Mouse (Mus musculus) lung, embryonic 16.5 days (tissue): ENCODE measurements at regions not wholly inside any gene's neighbourhood (a gene's known extent, or its start where the extent isn't known, plus 50 kb on each side); places are given as distances from the start of the nearest gene placed in this dataset.

Source experiments
- ATAC-seq: fragments of 200-750 bp; cut with Nextera tagmentation; 2 replicates; pipeline ENCODE4 v1.8.0; 2017; ENCODE audit warnings: low read depth, mild to moderate bottlenecking, moderate library complexity
- H3K27ac ChIP-seq: fragments of 300-500 bp; sonication (generic); 2 replicates; pipeline ENCODE4 v1.5.1; 2014; ENCODE audit warnings: mild to moderate bottlenecking, control low read depth, low read length
- H3K27me3 ChIP-seq: fragments of 300-500 bp; sonication (generic); 2 replicates; pipeline ENCODE4 v1.6.1; 2014; ENCODE audit warnings: low read depth, low read length, mixed read lengths; ENCODE audit not compliant: control insufficient read depth, insufficient read depth
- H3K36me3 ChIP-seq: fragments of 300-500 bp; sonication (generic); 2 replicates; pipeline ENCODE4 v1.6.1; 2014; ENCODE audit warnings: low read length; ENCODE audit not compliant: control insufficient read depth, insufficient read depth
- H3K4me1 ChIP-seq: fragments of 300-500 bp; sonication (generic); replicated peaks from 2 replicates; pipeline ENCODE4 v1.6.1; 2014; ENCODE audit warnings: low read length, mixed read lengths; ENCODE audit not compliant: control insufficient read depth, insufficient read depth
- H3K4me2 ChIP-seq: fragments of 300-500 bp; sonication (generic); 2 replicates; pipeline ENCODE4 v1.6.1; 2014; ENCODE audit warnings: low read depth, low read length, control low read depth
- H3K4me3 ChIP-seq: fragments of 300-500 bp; sonication (generic); 2 replicates; pipeline ENCODE4 v1.5.1; 2014; ENCODE audit warnings: mild to moderate bottlenecking, low read length, control low read depth
- H3K9ac ChIP-seq: fragments of 300-500 bp; sonication (generic); 2 replicates; pipeline ENCODE4 v1.6.1; 2014; ENCODE audit warnings: low read length, control low read depth
- H3K9me3 ChIP-seq: fragments of 300-500 bp; sonication (generic); 2 replicates; pipeline ENCODE4 v1.6.1; 2016; ENCODE audit warnings: low read length; ENCODE audit not compliant: control insufficient read depth
- WGBS: fragments of 180-500 bp; shearing (Covaris S2); extraction: QIAGEN DNeasy Blood & Tissue Kit; methylation state at CpG from one replicate; pipeline ENCODE4 v1.1.7; 2014; 5-methylcytosine and 5-hydroxymethylcytosine counted together

DNA sequence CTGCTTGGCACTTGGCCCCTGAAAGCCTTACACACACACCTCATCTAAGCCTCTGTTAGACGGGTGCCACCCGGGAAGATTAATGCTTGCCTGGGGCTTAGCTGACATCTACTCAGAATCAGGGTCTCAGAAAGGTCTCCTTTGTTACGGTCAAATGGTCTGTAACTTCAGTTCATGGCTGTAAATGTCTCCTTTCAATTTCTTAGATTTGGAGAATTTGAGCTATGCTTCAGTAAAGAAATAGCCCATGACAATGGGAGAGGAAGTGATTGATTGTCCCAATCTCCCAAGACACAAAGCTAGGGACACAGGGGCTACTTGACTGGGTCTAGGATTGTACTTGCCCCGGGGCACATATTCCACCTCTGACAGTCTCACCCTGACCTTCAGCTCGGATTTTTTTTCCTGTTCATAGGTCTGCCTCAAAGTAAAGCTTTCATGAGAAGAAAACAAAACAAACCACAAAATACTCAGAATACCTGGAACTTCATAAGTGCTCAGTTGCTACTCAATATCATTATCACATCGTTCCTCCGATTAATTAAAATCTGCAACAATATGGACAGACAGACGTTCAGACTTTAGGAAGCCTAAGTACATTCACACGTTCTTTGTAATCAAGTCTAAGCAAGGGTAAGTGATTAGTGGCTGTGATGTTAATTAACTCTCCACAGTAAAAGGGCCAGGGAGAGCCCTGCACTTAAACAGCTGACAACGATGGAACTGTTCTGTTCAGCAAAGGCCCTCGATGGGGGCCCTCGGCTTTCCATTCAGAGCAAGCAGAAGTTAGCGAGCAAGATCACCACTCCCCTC is 132.9 kb upstream of the Slco3a1 start:
- WGBS: 64% methylated on average over 13 of the region's 13 CpGs
- Histone ChIP-seq H3K9ac (no peak overlapping the region), H3K27ac (no peak overlapping the region), H3K36me3 (no peaks in the 10 kb centered on the region), H3K9me3 (no peaks in the 10 kb centered on the region), H3K4me3 (no peak overlapping the region), H3K4me2 (no peak overlapping the region), H3K27me3 (no peaks in the 10 kb centered on the region), H3K4me1 (no peaks in the 10 kb centered on the region)
- no peak for ATAC-seq

DNA sequence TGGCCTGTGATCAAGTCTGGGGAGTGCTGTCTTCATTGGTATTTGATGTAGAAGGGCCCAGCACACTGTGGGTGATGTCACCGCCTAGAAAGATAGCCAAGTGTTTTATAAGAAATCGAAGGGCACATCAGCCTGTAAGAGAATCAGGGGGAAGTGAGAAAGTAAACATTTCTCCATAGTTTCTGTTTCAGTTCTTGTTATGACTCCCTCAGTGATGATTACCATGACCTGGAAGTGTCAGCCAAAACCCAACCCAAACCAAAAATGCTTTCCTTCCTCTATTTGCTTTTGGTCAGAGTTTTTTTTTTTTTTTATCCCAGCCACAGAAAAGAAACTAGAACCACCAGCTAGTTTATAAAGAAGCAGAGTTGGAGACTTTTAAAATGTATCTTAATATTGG is 129.4 kb upstream of the Slco3a1 start:
- Histone ChIP-seq H3K27me3 (no peaks in the 10 kb centered on the region), H3K9ac (no peak overlapping the region), H3K4me3 (no peak overlapping the region), H3K9me3 (no peaks in the 10 kb centered on the region), H3K27ac (no peak overlapping the region), H3K36me3 (no peaks in the 10 kb centered on the region), H3K4me1 (no peaks in the 10 kb centered on the region), H3K4me2 (no peak overlapping the region)
- 45% methylated on average over 2 of the region's 2 CpGs for WGBS
- ATAC-seq: no peak

DNA sequence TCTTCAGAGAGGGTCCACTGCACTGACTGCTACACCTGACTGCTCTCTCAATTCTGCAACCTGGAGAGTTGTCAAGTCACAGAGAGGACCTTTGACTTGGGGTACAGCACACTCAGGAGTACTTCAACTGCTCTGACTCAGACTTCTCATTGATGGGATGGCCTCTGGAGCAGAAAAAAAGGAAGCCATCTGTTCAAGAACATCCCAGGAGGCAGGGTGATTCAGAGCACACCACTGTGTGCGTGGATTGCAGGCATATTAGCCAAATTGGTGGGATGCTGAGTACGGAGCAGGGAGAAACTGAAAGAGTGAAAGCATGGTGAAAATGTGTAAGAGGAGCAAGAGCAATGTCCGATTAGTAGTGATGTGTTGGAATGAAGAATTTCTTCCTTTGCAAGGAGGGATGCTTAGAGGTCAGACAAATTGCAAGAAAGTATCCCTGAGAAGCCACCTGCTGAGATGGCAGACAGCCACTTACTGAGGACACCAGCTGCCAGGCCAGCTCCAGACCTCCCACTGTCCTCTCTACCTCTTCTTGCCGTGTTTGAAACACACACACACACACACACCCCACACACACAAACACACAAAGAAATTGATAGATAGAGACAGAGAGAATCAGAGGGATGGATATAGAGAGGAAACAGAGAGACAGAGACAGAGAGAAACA is 119.2 kb upstream of the Slco3a1 start:
- Histone ChIP-seq H3K27me3 (no peaks in the 10 kb centered on the region), H3K4me1 (no peaks in the 10 kb centered on the region), H3K9me3 (no peaks in the 10 kb centered on the region), H3K9ac (no peak overlapping the region), H3K4me3 (no peak overlapping the region), H3K27ac (no peak overlapping the region), H3K36me3 (no peaks in the 10 kb centered on the region), H3K4me2 (no peak overlapping the region)
- 65% methylated on average over 4 of the region's 4 CpGs for WGBS
- no peak for ATAC-seq

DNA sequence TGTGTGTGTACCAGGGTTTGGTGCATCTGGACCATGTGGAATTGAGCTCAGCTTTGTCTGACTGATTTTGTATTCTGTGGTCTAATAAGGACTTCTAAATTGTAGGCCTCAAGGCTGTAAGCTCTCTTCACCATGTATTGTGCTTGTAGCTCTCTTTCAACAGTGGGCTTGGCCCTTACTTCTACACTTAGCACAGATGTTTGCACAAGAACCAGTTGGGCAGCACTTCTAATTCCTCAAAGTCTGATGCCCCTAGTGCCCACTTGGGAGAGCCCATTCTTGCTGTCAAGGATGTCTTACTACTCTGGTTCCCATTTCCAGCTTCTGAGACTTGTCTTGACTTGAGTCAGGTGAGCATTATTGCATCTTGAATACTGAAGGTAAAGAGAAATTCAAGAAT is 114.5 kb upstream of the Slco3a1 start:
- peak; percentile 71 for ATAC-seq
- Histone ChIP-seq H3K4me3 (no peak overlapping the region), H3K27me3 (no peaks in the 10 kb centered on the region), H3K9me3 (no peaks in the 10 kb centered on the region), H3K36me3 (no peaks in the 10 kb centered on the region), H3K27ac (no peak overlapping the region), H3K9ac (no peak overlapping the region), H3K4me1 (no peaks in the 10 kb centered on the region), H3K4me2 (no peak overlapping the region)

DNA sequence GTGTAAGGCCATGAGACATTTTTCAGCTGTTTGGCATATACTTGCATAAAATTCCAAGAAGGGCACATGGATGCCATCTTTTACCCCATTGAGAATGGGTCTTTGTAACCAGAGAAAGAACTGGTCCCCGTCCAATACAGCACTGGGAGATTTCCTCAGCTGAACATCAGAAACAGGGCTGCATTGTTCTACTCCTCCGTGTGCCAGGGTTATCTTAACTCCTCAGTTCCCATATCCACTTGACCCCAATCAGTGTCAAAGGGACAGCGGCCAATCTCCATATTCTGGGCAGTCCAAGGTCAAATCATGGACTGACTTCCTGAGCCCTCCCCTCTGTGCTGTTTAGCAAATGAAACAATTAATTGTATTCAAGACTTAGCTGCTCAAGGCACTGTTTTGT is 112.5 kb upstream of the Slco3a1 start:
- no peak overlapping the region for H3K4me3 ChIP-seq
- H3K4me2 ChIP-seq: no peak overlapping the region
- no peaks in the 10 kb centered on the region for H3K4me1 ChIP-seq
- H3K9ac ChIP-seq: no peak overlapping the region
- H3K36me3 ChIP-seq: no peaks in the 10 kb centered on the region
- ATAC-seq: no peak
- no peak overlapping the region for H3K27ac ChIP-seq
- WGBS: 40% methylated on average over 3 of the region's 3 CpGs
- H3K9me3 ChIP-seq: no peaks in the 10 kb centered on the region
- no peaks in the 10 kb centered on the region for H3K27me3 ChIP-seq

DNA sequence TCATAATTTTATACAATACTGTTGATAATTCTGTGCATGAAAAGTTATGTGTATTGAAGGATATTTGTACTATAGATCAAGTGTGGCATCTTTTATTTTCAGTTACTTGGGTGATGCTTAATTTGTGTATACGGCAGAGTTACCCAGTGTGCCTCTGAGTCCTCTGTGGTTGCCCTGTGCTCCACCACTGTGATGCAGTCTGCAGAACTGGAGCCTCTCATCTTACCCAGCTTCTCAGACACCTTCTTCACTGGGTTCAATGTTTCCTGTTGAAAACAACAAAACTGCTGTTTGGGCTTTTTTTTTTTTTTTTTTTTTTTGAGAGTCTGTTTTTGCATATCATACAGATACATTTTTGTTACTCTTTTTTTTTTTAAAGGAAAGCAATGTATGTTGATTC is 109.2 kb upstream of the Slco3a1 start:
- H3K4me2 ChIP-seq: no peak overlapping the region
- H3K36me3 ChIP-seq: no peaks in the 10 kb centered on the region
- no peak overlapping the region for H3K4me3 ChIP-seq
- no peaks in the 10 kb centered on the region for H3K27me3 ChIP-seq
- H3K4me1 ChIP-seq: no peaks in the 10 kb centered on the region
- ATAC-seq: no peak
- H3K9ac ChIP-seq: no peak overlapping the region
- no peaks in the 10 kb centered on the region for H3K9me3 ChIP-seq
- H3K27ac ChIP-seq: no peak overlapping the region
- 90% methylated on average over 1 of the region's 1 CpGs for WGBS

DNA sequence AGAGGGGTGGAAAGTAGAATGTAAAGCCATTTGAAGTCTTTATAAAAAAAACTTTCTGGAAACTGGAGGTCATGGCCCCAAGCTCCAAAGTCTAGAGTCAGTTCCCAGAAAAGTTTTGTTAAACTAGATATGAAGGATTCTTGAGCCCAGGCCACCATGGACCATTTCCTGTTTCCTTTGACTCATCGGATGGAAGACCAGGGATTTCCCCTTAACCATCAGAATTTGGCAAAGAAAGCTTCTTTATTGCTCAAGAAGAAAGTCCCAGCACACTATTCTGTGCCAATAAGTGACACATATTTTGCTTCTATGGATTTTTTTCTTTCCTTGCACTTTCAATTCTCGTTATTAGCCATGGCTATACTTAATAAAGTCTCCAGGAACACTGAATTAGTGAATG is 92.7 kb upstream of the Slco3a1 start:
- Histone ChIP-seq H3K9ac (no peak overlapping the region), H3K36me3 (no peaks in the 10 kb centered on the region), H3K27ac (no peak overlapping the region), H3K27me3 (no peaks in the 10 kb centered on the region), H3K4me1 (no peaks in the 10 kb centered on the region), H3K4me3 (no peak overlapping the region), H3K4me2 (no peak overlapping the region), H3K9me3 (no peaks in the 10 kb centered on the region)
- peak; percentile 83 for ATAC-seq
- WGBS: 36% methylated on average over 2 of the region's 2 CpGs

DNA sequence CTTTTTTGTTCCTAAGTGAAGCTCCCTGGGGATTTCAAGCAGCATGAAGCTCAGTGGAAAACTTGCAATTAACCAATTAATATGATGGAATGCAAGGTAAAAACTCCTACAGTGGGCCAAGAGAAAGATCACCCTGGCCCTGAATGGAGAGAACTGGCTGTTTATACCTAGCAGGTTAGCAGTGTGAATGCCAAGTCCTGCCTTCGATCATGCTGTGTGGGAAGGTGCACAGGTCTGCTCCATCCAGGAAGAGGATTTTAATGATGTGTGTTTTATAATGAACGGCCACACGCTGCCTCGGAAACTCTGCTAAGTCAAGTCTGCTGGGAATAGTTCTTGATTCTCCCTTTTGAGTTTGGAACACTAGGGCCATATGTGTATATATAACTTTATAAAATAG is 85.6 kb upstream of the Slco3a1 start:
- Histone ChIP-seq H3K9ac (no peak overlapping the region), H3K36me3 (no peaks in the 10 kb centered on the region), H3K27ac (no peak overlapping the region), H3K4me3 (no peak overlapping the region), H3K4me1 (no peaks in the 10 kb centered on the region), H3K27me3 (no peaks in the 10 kb centered on the region), H3K9me3 (no peaks in the 10 kb centered on the region), H3K4me2 (no peak overlapping the region)
- ATAC-seq: no peak
- WGBS: 79% methylated on average over 4 of the region's 4 CpGs

DNA sequence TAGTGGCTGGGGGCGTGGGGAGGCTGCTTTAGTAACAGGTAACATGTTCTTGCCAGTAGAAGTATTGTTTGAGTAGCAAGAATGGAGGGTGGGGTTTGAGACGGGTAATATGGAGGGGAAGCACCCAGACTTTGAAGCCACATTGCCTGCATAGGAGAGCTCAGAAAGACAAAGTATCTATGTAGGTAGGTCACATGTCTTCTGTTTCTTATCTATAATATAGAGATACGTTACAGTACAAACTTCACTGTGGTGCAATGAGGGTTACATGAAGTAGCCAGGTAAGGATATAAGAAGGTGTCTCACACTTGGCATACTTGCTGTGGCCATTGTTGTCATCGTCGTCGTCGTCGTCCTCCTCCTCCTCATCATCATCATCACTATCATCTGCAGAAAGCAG is 77.6 kb upstream of the Slco3a1 start:
- Histone ChIP-seq H3K36me3 (no peaks in the 10 kb centered on the region), H3K4me1 (peaks cover 3% of the 10 kb centered on the region; the same call in 1 of the 2 replicates), H3K9me3 (no peaks in the 10 kb centered on the region), H3K4me2 (no peak overlapping the region), H3K4me3 (no peak overlapping the region), H3K9ac (no peak overlapping the region), H3K27ac (no peak overlapping the region), H3K27me3 (no peaks in the 10 kb centered on the region)
- no peak for ATAC-seq
- 77% methylated on average over 8 of the region's 8 CpGs for WGBS
